Mouse (Mus musculus) G1E (cell line): ENCODE data around the gene Olfm1.

Experiments used
- CTCF ChIP-seq: IDR thresholded peaks from 2 replicates; pipeline ENCODE4 v1.5.1; 2012; ENCODE audit warnings: low read depth, low read length, inconsistent platforms, mixed read lengths
- TAL1 ChIP-seq: conservative IDR thresholded peaks from 2 replicates; pipeline ENCODE4 v1.6.1; 2012; ENCODE audit warnings: low read depth, low read length, inconsistent platforms, mixed read lengths

GRCm38 (mm10) chr2:28201441-28201841 lies 8.6 kb downstream of the Olfm1 start:
- TF ChIP-seq CTCF (no peak), TAL1 (no peak)
